Mouse (Mus musculus) CH12.LX (cell line): Measurements from ENCODE around the gene Rprd1b. TPM values are rescaled to one million over a fixed set of nuclear protein-coding genes. Genes with fewer than 3 reads are reported as not detected.

Source experiments
- DNase-seq: peaks from one replicate; pipeline ENCODE4 v3.0.0-alpha.2; 2013; ENCODE audit errors: extremely low read depth
- H3K27ac ChIP-seq: 2 replicates; pipeline ENCODE4 v1.5.1; 2012; ENCODE audit warnings: low read depth, mild to moderate bottlenecking, control low read depth, moderate library complexity; ENCODE audit not compliant: insufficient read depth
- H3K27me3 ChIP-seq: replicated peaks from 2 replicates; pipeline ENCODE3; 2012; ENCODE audit warnings: inconsistent platforms
- H3K36me3 ChIP-seq, 2 experiments: replicated peaks in 1 of 2; 2 replicates each; pipeline versions ENCODE3 to v1.6.1; 2012; ENCODE audit warnings: inconsistent platforms in 1 of 2, low read length in 1 of 2, mild to moderate bottlenecking in 1 of 2, mixed read lengths in 1 of 2, moderate library complexity in 1 of 2; ENCODE audit not compliant: control insufficient read depth in 1 of 2, insufficient read depth in 1 of 2
- H3K4me1 ChIP-seq, 2 experiments: 2 replicates each; pipeline ENCODE4 v1.6.1; 2012; ENCODE audit warnings: inconsistent platforms in 1 of 2, moderate library complexity in 1 of 2; ENCODE audit not compliant: insufficient read depth in 2 of 2, control insufficient read depth in 1 of 2
- H3K4me2 ChIP-seq: 2 replicates; pipeline ENCODE4 v1.6.1; 2012; ENCODE audit warnings: low read depth, mild to moderate bottlenecking, control low read depth; ENCODE audit not compliant: poor library complexity, insufficient read depth, severe bottlenecking
- H3K4me3 ChIP-seq, 3 experiments: fragments of 150-350 bp in 1 of 3; sonication (generic) in 1 of 3; replicated peaks in 1 of 3; 2 replicates each; pipeline versions ENCODE3 to v1.5.1; 2011 to 2012; ENCODE audit warnings: low read depth in 2 of 3, low read length in 2 of 3, mild to moderate bottlenecking in 2 of 3, moderate library complexity in 2 of 3, control low read depth in 1 of 3, improper control_type of control experiment in 1 of 3, inconsistent platforms in 1 of 3, mixed read lengths in 1 of 3; ENCODE audit not compliant: poor library complexity in 1 of 3
- H3K79me2 ChIP-seq: replicated peaks from 2 replicates; pipeline ENCODE4 v1.6.1; 2012; ENCODE audit warnings: mild to moderate bottlenecking, moderate library complexity; ENCODE audit not compliant: control insufficient read depth, poor library complexity, insufficient read depth, severe bottlenecking; ENCODE audit errors: extremely low read depth
- H3K9ac ChIP-seq: 2 replicates; pipeline ENCODE4 v1.6.1; 2012; ENCODE audit warnings: low read depth, mild to moderate bottlenecking, control low read depth, moderate library complexity; ENCODE audit not compliant: insufficient read depth
- H3K9me3 ChIP-seq: replicated peaks from 2 replicates; pipeline ENCODE3; 2012; ENCODE audit warnings: low read length, inconsistent platforms, mixed read lengths
- BHLHE40 ChIP-seq: IDR thresholded peaks from 2 replicates; pipeline ENCODE4 v1.6.1; 2011; ENCODE audit warnings: mild to moderate bottlenecking, low read depth, low read length, improper control_type of control experiment
- CHD1 ChIP-seq: IDR thresholded peaks from 2 replicates; pipeline ENCODE4 v1.6.1; 2012; ENCODE audit warnings: low read depth, low read length, improper control_type of control experiment, inconsistent platforms
- CHD2 ChIP-seq: IDR thresholded peaks from 2 replicates; pipeline ENCODE4 v1.6.1; 2011; ENCODE audit warnings: low read length, improper control_type of control experiment
- E2F4 ChIP-seq: IDR thresholded peaks from 2 replicates; pipeline ENCODE4 v1.6.1; 2011; ENCODE audit warnings: low read depth, low read length, improper control_type of control experiment; ENCODE audit not compliant: insufficient replicate concordance
- ELF1 ChIP-seq: IDR thresholded peaks from 2 replicates; pipeline ENCODE4 v1.6.1; 2014; ENCODE audit warnings: low read depth, mild to moderate bottlenecking, inconsistent platforms, low read length, improper control_type of control experiment
- EP300 ChIP-seq: IDR thresholded peaks from 2 replicates; pipeline ENCODE4 v1.6.1; 2011; ENCODE audit warnings: low read length, improper control_type of control experiment
- HCFC1 ChIP-seq: IDR thresholded peaks from 2 replicates; pipeline ENCODE4 v1.6.1; 2012; ENCODE audit warnings: low read depth, mild to moderate bottlenecking, inconsistent platforms, low read length, improper control_type of control experiment
- IRF4 ChIP-seq: IDR thresholded peaks from 2 replicates; pipeline ENCODE4 v1.6.1; 2014; ENCODE audit warnings: low read depth, mild to moderate bottlenecking, inconsistent platforms, low read length, improper control_type of control experiment
- JUND ChIP-seq: conservative IDR thresholded peaks from 2 replicates; pipeline ENCODE4 v1.6.1; 2011; ENCODE audit warnings: low read depth, low read length, improper control_type of control experiment
- KAT2A ChIP-seq: IDR thresholded peaks from 2 replicates; pipeline ENCODE4 v1.6.1; 2012; ENCODE audit warnings: low read length, improper control_type of control experiment, inconsistent platforms; ENCODE audit not compliant: insufficient replicate concordance
- MAFK ChIP-seq: IDR thresholded peaks from 2 replicates; pipeline ENCODE4 v1.6.1; 2011; ENCODE audit warnings: low read length, improper control_type of control experiment; ENCODE audit not compliant: insufficient replicate concordance
- MAX ChIP-seq: IDR thresholded peaks from 2 replicates; pipeline ENCODE4 v1.6.1; 2011; ENCODE audit warnings: low read length, improper control_type of control experiment
- MAZ ChIP-seq: IDR thresholded peaks from 2 replicates; pipeline ENCODE4 v1.6.1; 2012; ENCODE audit warnings: low read depth, mild to moderate bottlenecking, inconsistent platforms, low read length, improper control_type of control experiment, moderate library complexity
- MXI1 ChIP-seq: IDR thresholded peaks from 2 replicates; pipeline ENCODE4 v1.6.1; 2011; ENCODE audit warnings: mild to moderate bottlenecking, low read depth, low read length, improper control_type of control experiment
- MYC ChIP-seq: IDR thresholded peaks from 2 replicates; pipeline ENCODE4 v1.6.1; 2011; ENCODE audit warnings: low read depth, mild to moderate bottlenecking, improper control_type of control experiment, low read length
- NELFE ChIP-seq: IDR thresholded peaks from 2 replicates; pipeline ENCODE4 v1.6.1; 2011; ENCODE audit warnings: low read depth, low read length, improper control_type of control experiment
- NRF1 ChIP-seq: IDR thresholded peaks from 2 replicates; pipeline ENCODE4 v1.6.1; 2014; ENCODE audit warnings: low read depth, mild to moderate bottlenecking, inconsistent platforms, low read length, improper control_type of control experiment, moderate library complexity
- PAX5 ChIP-seq: IDR thresholded peaks from 2 replicates; pipeline ENCODE4 v1.6.1; 2012; ENCODE audit warnings: low read length, inconsistent platforms, mixed read lengths
- POLR2A ChIP-seq: IDR thresholded peaks from 2 replicates; pipeline ENCODE4 v1.6.1; 2011; ENCODE audit warnings: low read depth, mild to moderate bottlenecking, improper control_type of control experiment, low read length
- POLR2AphosphoS2 ChIP-seq: IDR thresholded peaks from 2 replicates; pipeline ENCODE4 v1.6.1; 2011; ENCODE audit warnings: low read depth, low read length, improper control_type of control experiment
- RAD21 ChIP-seq: IDR thresholded peaks from 2 replicates; pipeline ENCODE4 v1.6.1; 2011; ENCODE audit warnings: low read depth, mild to moderate bottlenecking, low read length, improper control_type of control experiment, moderate library complexity
- RCOR1 ChIP-seq: conservative IDR thresholded peaks from 2 replicates; pipeline ENCODE4 v1.6.1; 2012; ENCODE audit warnings: low read depth, mild to moderate bottlenecking, inconsistent platforms, low read length, improper control_type of control experiment
- SMC3 ChIP-seq: IDR thresholded peaks from 2 replicates; pipeline ENCODE4 v1.6.1; 2011; ENCODE audit warnings: low read depth, low read length, improper control_type of control experiment
- TBP ChIP-seq: conservative IDR thresholded peaks from 2 replicates; pipeline ENCODE4 v1.6.1; 2011; ENCODE audit warnings: low read depth, low read length, improper control_type of control experiment
- TCF12 ChIP-seq: IDR thresholded peaks from 2 replicates; pipeline ENCODE4 v1.6.1; 2014; ENCODE audit warnings: low read depth, mild to moderate bottlenecking, inconsistent platforms, low read length, improper control_type of control experiment
- UBTF ChIP-seq: IDR thresholded peaks from 2 replicates; pipeline ENCODE4 v1.6.1; 2012; ENCODE audit warnings: low read depth, mild to moderate bottlenecking, inconsistent platforms, low read length, improper control_type of control experiment, moderate library complexity
- USF2 ChIP-seq: conservative IDR thresholded peaks from 2 replicates; pipeline ENCODE4 v1.6.1; 2011; ENCODE audit warnings: low read depth, low read length, improper control_type of control experiment
- ZC3H11A ChIP-seq: IDR thresholded peaks from 2 replicates; pipeline ENCODE4 v1.6.1; 2012; ENCODE audit warnings: low read depth, mild to moderate bottlenecking, inconsistent platforms, low read length, improper control_type of control experiment
- ZKSCAN1 ChIP-seq: IDR thresholded peaks from 2 replicates; pipeline ENCODE4 v1.6.1; 2012; ENCODE audit warnings: low read depth, inconsistent platforms, low read length, improper control_type of control experiment, borderline replicate concordance
- ZMIZ1 ChIP-seq: IDR thresholded peaks from 2 replicates; pipeline ENCODE4 v1.6.1; 2012; ENCODE audit warnings: low read depth, mild to moderate bottlenecking, inconsistent platforms, low read length, improper control_type of control experiment
- dilution Hi-C: fragments of 300-500 bp; cut with MboI; formaldehyde crosslinking; loops from 2 replicates; pipeline ENCODE4 v1.14.3; 2020; ENCODE audit warnings: low sequenced_read_pairs; ENCODE audit not compliant: extremely low pct_unique_long_range_greater_than_20kb, extremely low pct_ligation_motif_present
- in situ Hi-C: fragments of 300-500 bp; cut with MboI; formaldehyde crosslinking; loops from 3 replicates; pipeline ENCODE4 v1.14.3; 2019; ENCODE audit warnings: low sequenced_read_pairs, low pct_ligation_motif_present, low pct_unique_long_range_greater_than_20kb, mixed read lengths
- polyA plus RNA-seq: library from polyadenylated mRNA; unstranded; fragments of >175 nt; gene quantifications from 2 replicates; pipeline ENCODE4 v1.2.1, GENCODE M21; 2012; ENCODE audit warnings: low read depth; ENCODE audit not compliant: insufficient read length
- total RNA-seq, 2 experiments: library from RNA; depleted of rRNA; stranded (reverse); fragments of 300-350 nt in 1 of 2; fragments of >200 nt in 1 of 2; gene quantifications; 2 replicates each; pipeline ENCODE4 v1.2.3; 2012 to 2014

The Rprd1b gene
- total and polyA plus RNA-seq, 3 experiments, result 11.8 to 33.1 (median 16.4) TPM

- dilution Hi-C loops, result no loop called here
- Histone ChIP-seq H3K9me3 (no peaks in the 10 kb centered on the region), H3K27ac (no peak overlapping the region), H3K4me3 (no peak overlapping the region), H3K36me3 (no peaks in the 10 kb centered on the region), H3K4me2 (no peak overlapping the region), H3K4me1 (peaks cover 0 to 14% of the 10 kb centered on the region in 2 experiments; a peak in 2 of 4 replicates), H3K9ac (no peak overlapping the region), H3K79me2 (no peaks in the 10 kb centered on the region), H3K27me3 (peaks cover 66% of the 10 kb centered on the region)
- DNase-seq, result no peak
- TF ChIP-seq RAD21 (no peak), UBTF (no peak), RCOR1 (no peak), BHLHE40 (no peak), POLR2AphosphoS2 (no peak), CHD2 (no peak), POLR2A (no peak), CHD1 (no peak), MAX (no peak), ELF1 (no peak), HCFC1 (no peak), IRF4 (no peak), ZKSCAN1 (no peak), ZMIZ1 (no peak), MXI1 (no peak), MAFK (no peak), USF2 (no peak), MYC (no peak), ZC3H11A (no peak), TBP (no peak)
- in situ Hi-C loops, result no loop called here
These were observed 111.3 kb downstream of the Rprd1b start for GRCm38 (mm10) chr2:158139628-158140027.

GRCm38 (mm10) chr2:158140664-158141063 is 112.4 kb downstream of the Rprd1b start:
- H3K36me3 ChIP-seq, result no peaks in the 10 kb centered on the region
- DNase-seq, result no peak
- H3K4me1 ChIP-seq, result peaks cover 3 to 21% of the 10 kb centered on the region in 2 experiments; a peak in 2 of 4 replicates
- H3K9me3 ChIP-seq, result no peaks in the 10 kb centered on the region
- H3K4me3 ChIP-seq, result no peak overlapping the region
- in situ Hi-C loops (no loop called here), dilution Hi-C loops (no loop called here)
- H3K9ac ChIP-seq, result no peak overlapping the region
- TF ChIP-seq JUND (no peak), NELFE (no peak), ZKSCAN1 (no peak), IRF4 (no peak), PAX5 (no peak), MAZ (no peak), SMC3 (no peak), KAT2A (no peak), RAD21 (no peak), E2F4 (no peak), TCF12 (no peak), POLR2A (no peak), NRF1 (no peak), UBTF (no peak), BHLHE40 (no peak), EP300 (no peak)
- H3K27me3 ChIP-seq, result peaks cover 73% of the 10 kb centered on the region
- H3K79me2 ChIP-seq, result no peaks in the 10 kb centered on the region
- H3K4me2 ChIP-seq, result no peak overlapping the region
- no peak overlapping the region for H3K27ac ChIP-seq
